Mouse (Mus musculus) adrenal gland, postnatal 4 days (tissue): ENCODE measurements around the gene Alpk3. TPM values are rescaled to one million over a fixed set of nuclear protein-coding genes. Genes with fewer than 3 reads are reported as not detected.

Source experiments
- total RNA-seq, 2 experiments: library from RNA; stranded (reverse); gene quantifications; 2 replicates each; pipeline ENCODE4 v1.2.3; 2021

The Alpk3 gene
- total RNA-seq, 2 experiments from 2014 or later: 2.0 to 4.7 TPM

Other genes starting within 250 kb of the Alpk3 start
- 100 to 1,000 TPM in 1 of 2 experiments, 10 to 100 TPM in 1; 92.0 to 107 TPM for gene Iqgap1, start 231.6 kb upstream of the Alpk3 start, total RNA-seq
- 10 to 100 TPM; 13.4 to 14.2 TPM for gene Zscan2, start 196.7 kb upstream of the Alpk3 start, total RNA-seq
- gene Wdr73, start 156.3 kb upstream of the Alpk3 start, total RNA-seq: 10 to 100 TPM; 27.9 to 29.8 TPM
- gene Nmb, start 152.5 kb upstream of the Alpk3 start, total RNA-seq: 1 to 10 TPM; 4.2 to 5.6 TPM
- 100 to 1,000 TPM; 114 to 116 TPM for gene Sec11a, start 109.8 kb upstream of the Alpk3 start, total RNA-seq
- 10 to 100 TPM; 26.7 to 36.0 TPM for gene Zfp592, start 63.9 kb upstream of the Alpk3 start, total RNA-seq
- under 1 TPM; 0.56 TPM for gene Slc28a1, start 57.2 kb downstream of the Alpk3 start, total RNA-seq
- gene Pde8a, start 156.0 kb downstream of the Alpk3 start, total RNA-seq: 10 to 100 TPM; 22.3 to 25.8 TPM